Mouse (Mus musculus) liver, embryonic 12.5 days (tissue): ENCODE results near the gene Add2. TPM values are rescaled to one million over a fixed set of nuclear protein-coding genes. Genes with fewer than 3 reads are reported as not detected.

ENCODE experiments used
- ATAC-seq: fragments of 200-750 bp; cut with Nextera tagmentation; 2 replicates; pipeline ENCODE4 v1.8.0; 2017; ENCODE audit warnings: moderate number of reproducible peaks, mild to moderate bottlenecking, moderate library complexity
- H3K27ac ChIP-seq: fragments of 300-500 bp; sonication (generic); 2 replicates; pipeline ENCODE4 v1.5.1; 2016; ENCODE audit warnings: mild to moderate bottlenecking
- H3K27me3 ChIP-seq: fragments of 300-500 bp; sonication (generic); replicated peaks from 2 replicates; pipeline ENCODE4 v1.6.1; 2016; ENCODE audit warnings: mild to moderate bottlenecking, moderate library complexity
- H3K36me3 ChIP-seq: fragments of 300-500 bp; sonication (generic); 2 replicates; pipeline ENCODE4 v1.6.1; 2016; ENCODE audit warnings: mild to moderate bottlenecking, moderate library complexity
- H3K4me1 ChIP-seq: fragments of 300-500 bp; sonication (generic); 2 replicates; pipeline ENCODE4 v1.6.1; 2016
- H3K4me2 ChIP-seq: fragments of 300-500 bp; sonication (generic); 2 replicates; pipeline ENCODE4 v1.6.1; 2016; ENCODE audit warnings: mild to moderate bottlenecking, moderate library complexity
- H3K4me3 ChIP-seq: fragments of 300-500 bp; sonication (generic); 2 replicates; pipeline ENCODE4 v1.5.1; 2016; ENCODE audit warnings: mild to moderate bottlenecking, moderate library complexity
- H3K9ac ChIP-seq: fragments of 300-500 bp; sonication (generic); 2 replicates; pipeline ENCODE4 v1.6.1; 2016; ENCODE audit warnings: mild to moderate bottlenecking, moderate library complexity
- H3K9me3 ChIP-seq: fragments of 300-500 bp; sonication (generic); replicated peaks from 2 replicates; pipeline ENCODE4 v1.6.1; 2016; ENCODE audit warnings: mild to moderate bottlenecking, moderate library complexity
- WGBS: fragments of 180-500 bp; shearing (Covaris S2); methylation state at CpG from one replicate; pipeline ENCODE4 v1.1.7; 2016; ENCODE audit not compliant: insufficient replicate concordance; 5-methylcytosine and 5-hydroxymethylcytosine counted together
- polyA plus RNA-seq: library from polyadenylated mRNA; unstranded; fragments of >200 nt; fragmentation: Nextera tagmentation; extraction: Ambion mirVana; gene quantifications from 2 replicates; pipeline ENCODE4 v1.2.1, GENCODE M21; 2016

Add2 gene
- polyA plus RNA-seq, 1 experiment from 2014 or later, result 96.9 TPM

GRCm38 (mm10) chr6:86094202-86094838 lies 65.8 kb downstream of the Add2 start:
- H3K4me1 ChIP-seq, result peaks cover 53% of the 10 kb centered on the region
- no peak overlapping the region for H3K27ac ChIP-seq
- H3K9me3 ChIP-seq, result no peaks in the 10 kb centered on the region
- no peaks in the 10 kb centered on the region for H3K27me3 ChIP-seq
- peaks cover 100% of the 10 kb centered on the region for H3K36me3 ChIP-seq
- H3K4me3 ChIP-seq, result no peak overlapping the region
- 57% methylated on average over 9 of the region's 10 CpGs for WGBS
- no peak overlapping the region for H3K9ac ChIP-seq
- no peak overlapping the region for H3K4me2 ChIP-seq
- peak; percentile 60 for ATAC-seq

DNA sequence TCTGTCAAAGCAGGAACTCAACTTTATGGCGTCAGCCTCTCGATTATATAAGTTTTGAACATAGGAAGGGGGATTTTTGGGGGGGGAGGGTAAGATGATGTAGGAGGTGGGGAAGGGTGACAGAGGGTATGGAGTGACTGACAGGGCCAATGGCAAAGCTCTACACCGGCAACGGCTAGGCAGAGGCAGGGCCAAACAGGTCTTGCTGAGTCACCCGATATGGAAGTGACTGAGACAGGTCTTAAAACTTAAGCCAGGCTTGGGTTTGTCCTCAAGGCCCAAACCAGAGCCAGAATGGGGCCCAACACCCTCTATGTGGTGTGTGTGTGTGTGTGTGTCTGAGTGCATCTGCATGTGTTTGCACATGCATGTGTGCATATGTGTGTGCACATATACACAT lies 67.0 kb downstream of the Add2 start:
- H3K4me3 ChIP-seq, result no peak overlapping the region
- no peaks in the 10 kb centered on the region for H3K27me3 ChIP-seq
- H3K36me3 ChIP-seq, result peaks cover 100% of the 10 kb centered on the region
- peaks cover 47% of the 10 kb centered on the region for H3K4me1 ChIP-seq
- H3K9me3 ChIP-seq, result no peaks in the 10 kb centered on the region
- ATAC-seq, result no peak
- H3K9ac ChIP-seq, result no peak overlapping the region
- H3K4me2 ChIP-seq, result no peak overlapping the region
- WGBS, result 52% methylated on average over 5 of the region's 5 CpGs
- H3K27ac ChIP-seq, result 0 out of 2 replicates have a peak overlapping the region, but pooled peaks have one; percentile 10

- no peak overlapping the region for H3K4me2 ChIP-seq
- no peak overlapping the region for H3K27ac ChIP-seq
- H3K36me3 ChIP-seq, result peaks cover 100% of the 10 kb centered on the region
- no peak for ATAC-seq
- H3K4me3 ChIP-seq, result no peak overlapping the region
- peaks cover 43% of the 10 kb centered on the region for H3K4me1 ChIP-seq
- no peaks in the 10 kb centered on the region for H3K27me3 ChIP-seq
- WGBS, result 88% methylated on average over 10 of the region's 10 CpGs
- H3K9me3 ChIP-seq, result no peaks in the 10 kb centered on the region
- no peak overlapping the region for H3K9ac ChIP-seq
These were observed 68.3 kb downstream of the Add2 start for GRCm38 (mm10) chr6:86096733-86097132.

DNA sequence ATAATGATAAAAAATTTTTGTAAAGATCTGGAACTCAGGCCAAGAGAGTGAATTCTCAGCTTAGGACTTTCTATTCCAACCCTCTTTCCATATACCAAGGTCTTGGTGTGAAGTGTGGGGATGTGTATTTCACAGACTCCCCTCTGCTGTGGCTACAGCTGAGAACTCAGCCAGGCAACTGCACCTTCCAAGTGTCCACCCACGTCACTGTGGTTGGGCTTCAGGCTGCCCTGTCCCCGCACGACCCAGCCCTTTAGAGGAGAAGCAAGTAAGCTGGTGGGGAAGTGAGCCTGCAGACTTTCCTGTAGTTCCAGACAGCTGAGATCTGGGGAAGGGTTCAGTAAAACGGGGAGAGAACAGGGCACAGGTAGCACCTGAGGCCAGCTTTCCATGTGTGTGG lies 68.7 kb downstream of the Add2 start:
- Histone ChIP-seq H3K4me1 (peaks cover 39% of the 10 kb centered on the region), H3K36me3 (peaks cover 100% of the 10 kb centered on the region), H3K27me3 (no peaks in the 10 kb centered on the region), H3K4me3 (no peak overlapping the region), H3K27ac (no peak overlapping the region), H3K9ac (no peak overlapping the region), H3K9me3 (no peaks in the 10 kb centered on the region), H3K4me2 (no peak overlapping the region)
- no peak for ATAC-seq
- WGBS, result 72% methylated on average over 4 of the region's 4 CpGs

GRCm38 (mm10) chr6:86099003-86099402 lies 70.5 kb downstream of the Add2 start:
- peaks cover 28% of the 10 kb centered on the region for H3K4me1 ChIP-seq
- no peak overlapping the region for H3K4me2 ChIP-seq
- no peak overlapping the region for H3K9ac ChIP-seq
- ATAC-seq, result no peak
- no peak overlapping the region for H3K27ac ChIP-seq
- no peaks in the 10 kb centered on the region for H3K9me3 ChIP-seq
- no peak overlapping the region for H3K4me3 ChIP-seq
- peaks cover 100% of the 10 kb centered on the region for H3K36me3 ChIP-seq
- 76% methylated on average over 4 of the region's 4 CpGs for WGBS
- no peaks in the 10 kb centered on the region for H3K27me3 ChIP-seq

- peaks cover 100% of the 10 kb centered on the region for H3K36me3 ChIP-seq
- H3K27me3 ChIP-seq, result no peaks in the 10 kb centered on the region
- no peak overlapping the region for H3K4me2 ChIP-seq
- H3K4me3 ChIP-seq, result no peak overlapping the region
- no peak for ATAC-seq
- H3K27ac ChIP-seq, result no peak overlapping the region
- no peak overlapping the region for H3K9ac ChIP-seq
- H3K9me3 ChIP-seq, result no peaks in the 10 kb centered on the region
- H3K4me1 ChIP-seq, result peaks cover 24% of the 10 kb centered on the region
- WGBS, result 80% methylated on average over 5 of the region's 5 CpGs
These were observed 73.0 kb downstream of the Add2 start for GRCm38 (mm10) chr6:86101451-86101850.

DNA sequence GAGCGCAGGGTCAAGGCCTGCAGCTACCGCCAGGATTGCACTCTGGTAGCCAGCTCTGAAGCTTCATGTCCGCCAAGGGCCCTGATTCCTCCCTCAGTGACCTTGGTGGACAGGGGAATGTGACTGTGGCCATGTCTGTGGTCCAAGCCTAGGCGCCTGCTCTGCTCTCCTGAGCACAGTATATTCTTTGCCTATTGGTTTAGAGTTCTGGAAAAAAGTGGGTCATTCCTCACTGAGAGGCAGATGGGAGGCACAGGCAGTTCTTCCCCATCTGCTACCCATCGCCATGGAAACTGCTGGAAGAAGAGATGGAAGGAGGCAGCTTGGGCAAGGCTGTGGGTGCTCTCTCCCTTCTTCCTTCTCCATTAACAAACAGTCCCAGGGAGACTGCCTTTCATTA lies 74.4 kb downstream of the Add2 start:
- Histone ChIP-seq H3K9ac (no peak overlapping the region), H3K4me2 (no peak overlapping the region), H3K27me3 (no peaks in the 10 kb centered on the region), H3K27ac (no peak overlapping the region), H3K4me1 (peaks cover 35% of the 10 kb centered on the region), H3K9me3 (no peaks in the 10 kb centered on the region), H3K36me3 (peaks cover 100% of the 10 kb centered on the region), H3K4me3 (no peak overlapping the region)
- WGBS, result 88% methylated on average over 5 of the region's 5 CpGs
- no peak for ATAC-seq

GRCm38 (mm10) chr6:86103614-86104013 lies 75.1 kb downstream of the Add2 start:
- ATAC-seq, result no peak
- Histone ChIP-seq H3K4me1 (peaks cover 35% of the 10 kb centered on the region), H3K27me3 (no peaks in the 10 kb centered on the region), H3K4me3 (no peak overlapping the region), H3K9me3 (no peaks in the 10 kb centered on the region), H3K4me2 (no peak overlapping the region), H3K9ac (no peak overlapping the region), H3K27ac (no peak overlapping the region), H3K36me3 (peaks cover 100% of the 10 kb centered on the region)
- 20% methylated on average over 4 of the region's 4 CpGs for WGBS

GRCm38 (mm10) chr6:86104719-86105118 lies 76.2 kb downstream of the Add2 start:
- no peak for ATAC-seq

GRCm38 (mm10) chr6:86106045-86106444 lies 77.6 kb downstream of the Add2 start:
- no peak overlapping the region for H3K9ac ChIP-seq
- WGBS, result 84% methylated on average over 12 of the region's 12 CpGs
- peaks cover 100% of the 10 kb centered on the region for H3K36me3 ChIP-seq
- no peak for ATAC-seq
- no peak overlapping the region for H3K27ac ChIP-seq
- no peaks in the 10 kb centered on the region for H3K9me3 ChIP-seq
- no peaks in the 10 kb centered on the region for H3K27me3 ChIP-seq
- H3K4me3 ChIP-seq, result no peak overlapping the region
- peaks cover 35% of the 10 kb centered on the region for H3K4me1 ChIP-seq
- no peak overlapping the region for H3K4me2 ChIP-seq

More at GRCm38 (mm10) chr6:86104719-86105118, 76.2 kb downstream of the Add2 start:
- Histone ChIP-seq H3K27ac (peak overlapping the region; percentile 43; the same call in 1 of the 2 replicates), H3K4me2 (no peak overlapping the region), H3K9ac (no peak overlapping the region), H3K4me3 (no peak overlapping the region), H3K27me3 (no peaks in the 10 kb centered on the region), H3K36me3 (peaks cover 100% of the 10 kb centered on the region), H3K9me3 (no peaks in the 10 kb centered on the region), H3K4me1 (peaks cover 35% of the 10 kb centered on the region)
- WGBS, result 64% methylated on average over 4 of the region's 4 CpGs

DNA sequence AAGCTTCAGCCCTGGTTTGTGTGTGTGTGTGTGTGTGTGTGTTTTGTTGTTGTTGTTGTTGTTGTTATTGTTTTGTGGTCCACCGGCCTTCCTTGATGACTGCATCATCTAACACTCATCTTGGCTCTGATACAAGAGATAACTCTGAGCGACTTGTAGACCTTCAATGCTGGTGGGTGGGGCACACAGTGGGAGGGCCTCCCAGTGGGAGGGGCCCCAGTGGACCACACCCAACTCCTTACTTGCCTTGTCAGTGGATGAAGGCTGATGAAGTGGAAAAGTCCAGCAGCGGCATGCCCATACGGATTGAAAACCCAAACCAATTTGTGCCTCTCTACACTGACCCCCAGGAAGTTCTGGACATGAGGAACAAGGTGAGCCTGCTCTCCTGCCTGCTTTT lies 78.6 kb downstream of the Add2 start:
- Histone ChIP-seq H3K36me3 (peaks cover 100% of the 10 kb centered on the region), H3K27ac (no peak overlapping the region; the same call in 1 of the 2 replicates), H3K4me1 (peaks cover 32% of the 10 kb centered on the region), H3K4me2 (no peak overlapping the region), H3K4me3 (no peak overlapping the region), H3K9me3 (no peaks in the 10 kb centered on the region), H3K27me3 (no peaks in the 10 kb centered on the region), H3K9ac (no peak overlapping the region)
- peak; percentile 72 for ATAC-seq
- 75% methylated on average over 4 of the region's 4 CpGs for WGBS

GRCm38 (mm10) chr6:86115843-86116242 lies 87.4 kb downstream of the Add2 start:
- H3K4me3 ChIP-seq, result no peak overlapping the region
- WGBS, result 87% methylated on average over 3 of the region's 3 CpGs
- no peaks in the 10 kb centered on the region for H3K27me3 ChIP-seq
- H3K9me3 ChIP-seq, result no peaks in the 10 kb centered on the region
- H3K4me1 ChIP-seq, result no peaks in the 10 kb centered on the region
- H3K27ac ChIP-seq, result no peak overlapping the region
- peaks cover 100% of the 10 kb centered on the region for H3K36me3 ChIP-seq
- H3K9ac ChIP-seq, result no peak overlapping the region
- no peak overlapping the region for H3K4me2 ChIP-seq
- ATAC-seq, result no peak

DNA sequence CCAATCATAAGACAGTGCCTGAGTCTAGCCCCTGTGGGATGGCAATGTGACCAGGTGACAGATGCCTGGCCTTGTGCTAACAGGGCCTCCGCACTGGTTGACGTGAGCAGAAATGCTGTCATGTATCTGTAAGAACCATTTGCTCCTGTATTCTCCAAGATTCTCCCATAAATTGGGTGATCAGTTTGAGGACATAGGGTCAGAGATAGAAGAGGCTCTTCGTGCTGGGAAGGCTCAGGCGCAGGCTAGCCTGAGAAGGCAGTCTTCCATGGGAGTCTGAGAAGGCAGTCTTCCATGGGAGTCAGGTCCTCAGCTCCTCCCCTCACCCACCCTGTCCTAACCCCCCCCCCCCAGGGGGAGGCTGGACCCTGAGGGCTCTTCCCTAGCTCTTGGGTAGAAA lies 94.6 kb downstream of the Add2 start:
- Histone ChIP-seq H3K36me3 (peaks cover 33% of the 10 kb centered on the region), H3K9me3 (no peaks in the 10 kb centered on the region), H3K27ac (no peak overlapping the region), H3K4me1 (peaks cover 13% of the 10 kb centered on the region), H3K9ac (no peak overlapping the region), H3K27me3 (peaks cover 4% of the 10 kb centered on the region; the same call in 1 of the 2 replicates), H3K4me3 (no peak overlapping the region), H3K4me2 (no peak overlapping the region)
- ATAC-seq, result no peak
- 85% methylated on average over 4 of the region's 4 CpGs for WGBS
